Mouse (Mus musculus): ENCODE measurements at regions not wholly inside any gene's neighbourhood (a gene's known extent, or its start where the extent isn't known, plus 50 kb on each side); places are given as distances from the start of the nearest gene placed in this dataset. TPM values are rescaled to one million over a fixed set of nuclear protein-coding genes. Genes with fewer than 3 reads are reported as not detected.

DNA sequence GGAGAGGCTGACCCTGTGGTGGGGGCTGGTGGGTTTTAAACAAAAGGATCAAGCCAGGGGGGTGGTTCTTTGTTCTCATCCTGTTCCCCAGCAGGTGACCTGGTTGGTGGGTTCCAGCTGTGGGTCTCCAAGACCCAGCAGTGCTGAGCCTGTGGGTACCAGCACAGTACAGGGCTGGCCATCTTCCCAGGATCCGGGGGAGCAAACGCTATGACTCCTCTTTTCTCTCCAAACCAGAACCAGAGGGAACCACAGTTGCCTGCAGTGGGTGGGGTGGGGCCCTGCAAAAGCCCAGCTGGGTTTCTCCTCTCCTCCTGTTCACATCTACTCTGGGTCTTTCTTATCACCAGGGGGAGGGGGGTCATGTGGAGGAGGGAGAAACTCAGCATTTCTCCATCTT lies 90.5 kb upstream of the Zfp507 start:
- H3K4me2 ChIP-seq (replicated peaks; ENCODE audit: low read depth, low read length): no peak overlapping the region

DNA sequence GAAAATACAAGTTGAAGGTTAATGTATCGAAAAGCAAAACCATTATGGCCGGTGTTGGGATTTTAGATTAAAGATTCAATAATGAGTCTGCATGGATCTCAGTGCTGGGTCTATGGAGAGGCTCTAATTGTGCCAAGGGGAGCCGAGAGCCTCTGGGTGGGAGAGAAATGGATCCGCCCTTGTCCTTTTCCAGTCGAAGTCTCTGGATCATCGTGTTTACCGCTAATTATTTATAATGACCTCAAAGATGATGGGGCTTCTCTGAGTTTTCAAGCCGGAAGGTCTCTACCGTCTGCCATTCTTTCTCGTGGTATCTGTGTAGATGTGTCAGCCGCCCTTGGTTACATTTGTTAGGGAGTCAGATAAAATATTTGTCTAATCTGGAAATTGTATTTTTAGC lies 83.2 kb upstream of the Zfp507 start:
- 87% methylated on average over 11 of the region's 11 CpGs for WGBS
- H3K9me3 ChIP-seq (ENCODE audit: control insufficient read depth, low read length): no peaks in the 10 kb centered on the region
- H3K4me2 ChIP-seq (replicated peaks; ENCODE audit: low read depth, low read length): no peak overlapping the region
- no peaks in the 10 kb centered on the region for H3K27me3 ChIP-seq (ENCODE audit: control insufficient read depth, insufficient read depth, low read length)
- H3K4me1 ChIP-seq (ENCODE audit: control insufficient read depth, insufficient read depth, low read length): no peaks in the 10 kb centered on the region
- no peak overlapping the region for H3K4me3 ChIP-seq (ENCODE audit: low read length)
- no peaks in the 10 kb centered on the region for H3K36me3 ChIP-seq (ENCODE audit: control insufficient read depth, insufficient read depth, low read length)
- no peak for ATAC-seq (ENCODE audit: low FRiP score, low TSS enrichment)
- H3K27ac ChIP-seq (ENCODE audit: low read depth, low read length): no peak overlapping the region
- no peak overlapping the region for H3K9ac ChIP-seq (ENCODE audit: low read depth, low read length)

More for the DNA sequence above, 90.5 kb upstream of the Zfp507 start:
- ATAC-seq (ENCODE audit: low FRiP score, low TSS enrichment): no peak
- Histone ChIP-seq H3K4me3 (ENCODE audit: low read length) (no peak overlapping the region), H3K4me1 (ENCODE audit: control insufficient read depth, insufficient read depth, low read length) (no peaks in the 10 kb centered on the region), H3K27ac (ENCODE audit: low read depth, low read length) (no peak overlapping the region), H3K9me3 (ENCODE audit: control insufficient read depth, low read length) (no peaks in the 10 kb centered on the region), H3K27me3 (ENCODE audit: control insufficient read depth, insufficient read depth, low read length) (no peaks in the 10 kb centered on the region), H3K9ac (ENCODE audit: low read depth, low read length) (no peak overlapping the region), H3K36me3 (ENCODE audit: control insufficient read depth, insufficient read depth, low read length) (no peaks in the 10 kb centered on the region)
- 56% methylated on average over 2 of the region's 2 CpGs for WGBS

DNA sequence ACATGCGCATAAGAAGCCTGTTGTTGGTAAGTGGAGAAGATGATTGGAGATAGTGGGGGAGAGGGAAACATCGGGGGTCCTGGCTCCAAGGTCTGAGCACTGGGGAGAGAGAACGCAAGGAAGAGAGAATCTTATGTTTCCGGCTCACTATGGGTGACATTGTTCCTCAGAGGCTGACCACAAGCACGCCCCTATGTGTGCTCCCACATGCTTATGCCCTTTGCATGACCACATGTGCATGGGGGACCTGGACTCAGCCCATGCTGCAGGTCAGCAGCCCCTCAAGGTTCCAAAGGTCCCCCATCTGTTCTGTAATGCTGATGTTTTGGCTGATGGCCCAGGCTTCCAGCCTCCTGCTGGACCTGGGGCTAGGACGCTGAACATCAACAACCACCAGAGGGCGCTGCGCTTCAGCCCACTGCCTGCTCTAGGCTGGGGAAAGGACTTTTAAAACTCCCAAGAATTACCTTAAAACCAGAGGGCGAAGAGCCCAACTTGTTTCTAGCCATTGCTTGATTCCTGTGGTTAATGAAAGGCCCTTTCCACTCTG lies 77.0 kb upstream of the Zfp507 start:
- no peak overlapping the region for H3K9ac ChIP-seq (ENCODE audit: low read depth, low read length)
- H3K4me1 ChIP-seq (ENCODE audit: control insufficient read depth, insufficient read depth, low read length): no peaks in the 10 kb centered on the region
- H3K4me3 ChIP-seq (ENCODE audit: low read length): no peak overlapping the region
- ATAC-seq (ENCODE audit: low FRiP score, low TSS enrichment): peak; percentile 77; the same call in 1 of the 2 replicates
- H3K27ac ChIP-seq (ENCODE audit: low read depth, low read length): no peak overlapping the region
- H3K4me2 ChIP-seq (replicated peaks; ENCODE audit: low read depth, low read length): no peak overlapping the region
- 48% methylated on average over 9 of the region's 9 CpGs for WGBS
- H3K36me3 ChIP-seq (ENCODE audit: control insufficient read depth, insufficient read depth, low read length): no peaks in the 10 kb centered on the region
- no peaks in the 10 kb centered on the region for H3K27me3 ChIP-seq (ENCODE audit: control insufficient read depth, insufficient read depth, low read length)
- no peaks in the 10 kb centered on the region for H3K9me3 ChIP-seq (ENCODE audit: control insufficient read depth, low read length)

DNA sequence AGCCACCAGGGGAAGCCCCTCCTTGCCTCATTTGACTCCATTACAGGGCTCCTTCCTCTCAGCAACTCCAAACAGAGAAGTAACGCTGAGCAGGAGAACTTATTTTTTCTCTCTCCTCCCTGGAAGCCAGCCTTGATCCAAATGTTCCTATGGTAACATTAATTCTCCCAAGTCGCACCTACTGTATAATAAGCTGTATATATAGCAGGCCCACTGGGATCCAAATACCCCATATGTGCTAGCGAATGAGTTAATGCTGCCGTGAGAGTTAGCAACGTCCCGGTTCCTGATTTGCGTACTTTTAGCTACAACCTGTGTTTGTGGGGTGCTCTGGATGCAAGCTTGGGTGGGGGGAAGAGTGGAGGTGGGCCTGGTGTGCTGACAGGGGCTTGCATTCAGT lies 75.4 kb upstream of the Zfp507 start:
- Histone ChIP-seq H3K27me3 (ENCODE audit: control insufficient read depth, insufficient read depth, low read length) (no peaks in the 10 kb centered on the region), H3K27ac (ENCODE audit: low read depth, low read length) (no peak overlapping the region), H3K4me2 (replicated peaks; ENCODE audit: low read depth, low read length) (no peak overlapping the region), H3K9me3 (ENCODE audit: control insufficient read depth, low read length) (peaks cover 3% of the 10 kb centered on the region; the same call in 1 of the 2 replicates), H3K36me3 (ENCODE audit: control insufficient read depth, insufficient read depth, low read length) (no peaks in the 10 kb centered on the region), H3K4me3 (ENCODE audit: low read length) (no peak overlapping the region), H3K9ac (ENCODE audit: low read depth, low read length) (no peak overlapping the region), H3K4me1 (ENCODE audit: control insufficient read depth, insufficient read depth, low read length) (no peaks in the 10 kb centered on the region)
- 81% methylated on average over 7 of the region's 7 CpGs for WGBS
- no peak for ATAC-seq (ENCODE audit: low FRiP score, low TSS enrichment)

DNA sequence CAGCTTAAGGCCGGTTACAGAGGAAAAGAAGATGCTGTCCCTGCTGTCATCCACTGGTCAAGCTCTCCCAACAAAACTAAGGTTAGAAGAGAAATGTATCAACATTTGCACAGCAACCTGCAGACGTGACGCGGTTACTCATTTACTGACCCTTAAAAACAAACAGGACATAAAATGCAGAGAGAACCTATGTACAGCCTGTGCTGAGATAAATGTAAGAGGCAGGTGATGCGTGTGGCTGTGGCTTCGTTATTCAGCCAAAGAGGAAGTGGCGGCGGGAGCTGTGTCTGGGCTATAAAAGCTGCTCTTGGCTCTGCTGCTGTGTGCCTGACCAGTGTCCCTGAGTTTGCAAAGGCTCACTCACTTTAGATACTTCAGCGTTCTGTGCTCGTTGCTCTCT lies 58.2 kb upstream of the Zfp507 start:
- Histone ChIP-seq H3K4me1 (ENCODE audit: control insufficient read depth, insufficient read depth, low read length) (no peaks in the 10 kb centered on the region), H3K27me3 (ENCODE audit: control insufficient read depth, insufficient read depth, low read length) (no peaks in the 10 kb centered on the region), H3K9me3 (ENCODE audit: control insufficient read depth, low read length) (0 out of 2 replicates have a peak, but pooled peaks cover 2% of the 10 kb centered on the region), H3K9ac (ENCODE audit: low read depth, low read length) (no peak overlapping the region), H3K36me3 (ENCODE audit: control insufficient read depth, insufficient read depth, low read length) (no peaks in the 10 kb centered on the region), H3K4me3 (ENCODE audit: low read length) (no peak overlapping the region), H3K4me2 (replicated peaks; ENCODE audit: low read depth, low read length) (no peak overlapping the region), H3K27ac (ENCODE audit: low read depth, low read length) (no peak overlapping the region)
- WGBS: 69% methylated on average over 10 of the region's 10 CpGs
- no peak for ATAC-seq (ENCODE audit: low FRiP score, low TSS enrichment)

DNA sequence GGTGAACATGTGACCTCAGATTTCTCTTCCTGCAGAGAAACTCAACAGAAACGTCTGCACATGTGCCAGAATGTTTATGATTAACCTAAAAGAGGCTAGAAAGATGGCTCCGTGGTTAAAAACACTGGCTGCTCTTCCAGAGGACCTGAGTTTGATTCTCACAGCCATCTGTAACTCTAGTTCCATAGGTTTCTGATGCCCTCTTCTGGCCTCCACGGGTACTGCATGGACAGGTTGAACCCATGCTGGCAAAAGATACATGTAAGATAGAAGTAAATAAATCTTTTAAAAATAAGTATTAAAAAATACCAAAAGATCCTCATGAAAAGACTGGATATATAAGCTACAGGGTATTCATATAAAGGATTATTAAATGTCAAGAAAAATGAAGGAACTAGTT lies 56.8 kb upstream of the Zfp507 start:
- no peaks in the 10 kb centered on the region for H3K4me1 ChIP-seq (ENCODE audit: control insufficient read depth, insufficient read depth, low read length)
- no peak overlapping the region for H3K9ac ChIP-seq (ENCODE audit: low read depth, low read length)
- no peak overlapping the region for H3K4me3 ChIP-seq (ENCODE audit: low read length)
- H3K27ac ChIP-seq (ENCODE audit: low read depth, low read length): no peak overlapping the region
- no peaks in the 10 kb centered on the region for H3K27me3 ChIP-seq (ENCODE audit: control insufficient read depth, insufficient read depth, low read length)
- no peak overlapping the region for H3K4me2 ChIP-seq (replicated peaks; ENCODE audit: low read depth, low read length)
- ATAC-seq (ENCODE audit: low FRiP score, low TSS enrichment): no peak
- no peaks in the 10 kb centered on the region for H3K36me3 ChIP-seq (ENCODE audit: control insufficient read depth, insufficient read depth, low read length)
- 29% methylated on average over 3 of the region's 3 CpGs for WGBS
- H3K9me3 ChIP-seq (ENCODE audit: control insufficient read depth, low read length): 0 out of 2 replicates have a peak, but pooled peaks cover 2% of the 10 kb centered on the region

DNA sequence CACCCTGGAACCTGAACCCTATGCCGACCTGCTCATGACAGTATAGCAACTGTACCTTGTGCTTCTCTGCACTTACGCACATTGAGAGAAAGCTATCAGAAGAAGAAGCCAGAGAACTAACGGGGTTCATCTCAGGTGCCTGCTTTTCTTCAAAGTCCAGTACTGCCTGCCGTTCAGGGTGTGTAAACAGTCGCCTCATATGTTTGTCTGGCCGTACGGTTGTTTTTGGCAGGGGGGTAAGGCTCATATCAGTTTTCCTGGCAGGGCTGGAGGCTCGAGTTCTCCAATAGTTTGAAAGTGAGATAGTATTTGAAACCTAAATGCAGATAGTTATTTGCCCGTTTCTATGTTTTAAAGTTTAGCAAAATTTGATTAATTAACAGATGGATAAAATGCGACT lies 54.9 kb upstream of the Zfp507 start:
- Histone ChIP-seq H3K27ac (ENCODE audit: low read depth, low read length) (no peak overlapping the region), H3K36me3 (ENCODE audit: control insufficient read depth, insufficient read depth, low read length) (no peaks in the 10 kb centered on the region), H3K4me1 (ENCODE audit: control insufficient read depth, insufficient read depth, low read length) (no peaks in the 10 kb centered on the region), H3K9me3 (ENCODE audit: control insufficient read depth, low read length) (0 out of 2 replicates have a peak, but pooled peaks cover 2% of the 10 kb centered on the region), H3K4me2 (replicated peaks; ENCODE audit: low read depth, low read length) (no peak overlapping the region), H3K27me3 (ENCODE audit: control insufficient read depth, insufficient read depth, low read length) (no peaks in the 10 kb centered on the region), H3K4me3 (ENCODE audit: low read length) (no peak overlapping the region), H3K9ac (ENCODE audit: low read depth, low read length) (no peak overlapping the region)
- no peak for ATAC-seq (ENCODE audit: low FRiP score, low TSS enrichment)
- WGBS: 71% methylated on average over 10 of the region's 10 CpGs

Small RNAs in the stretch of these regions (microRNA-seq; reads per million reads assigned to microRNA genes)
- not detected for gene Gm23292
